Mouse (Mus musculus) lung, postnatal 0 days (tissue): Measurements from ENCODE around the gene Senp6.

Experiments
- CTCF ChIP-seq: IDR thresholded peaks from 2 replicates; pipeline ENCODE4 v1.5.1; 2016; ENCODE audit warnings: antibody characterized with exemption, mild to moderate bottlenecking
- EP300 ChIP-seq: IDR thresholded peaks from 2 replicates; pipeline ENCODE4 v1.6.1; 2016; ENCODE audit warnings: antibody characterized with exemption, mild to moderate bottlenecking, control low read depth

GRCm38 (mm10) chr9:80089409-80089808 lies 22.7 kb downstream of the Senp6 start:
- TF ChIP-seq CTCF (no peak), EP300 (no peak)
